Mouse (Mus musculus): ENCODE measurements around the gene Pkig.

Pkig gene

DNA sequence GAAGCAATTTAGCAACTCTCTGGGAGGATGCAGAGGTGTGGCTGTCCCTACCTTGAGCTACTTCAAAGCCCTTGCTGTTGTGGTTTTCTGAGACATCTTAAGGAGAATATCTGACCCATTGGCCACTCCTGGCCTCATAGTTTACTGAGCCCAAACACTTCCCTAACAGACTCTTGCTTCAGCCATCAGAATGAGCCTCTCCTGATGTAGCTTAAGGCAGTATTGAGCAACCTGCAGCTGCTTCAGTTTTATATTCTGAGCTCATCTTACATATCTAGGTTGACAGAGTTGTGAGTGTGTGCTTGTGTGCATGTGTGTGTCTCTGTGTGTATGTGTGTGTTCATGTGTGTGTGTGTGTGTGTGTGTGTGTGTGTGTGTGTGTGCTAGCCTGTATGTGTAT is 108.1 kb downstream of the Pkig start:
- no peak for DNase-seq

DNA sequence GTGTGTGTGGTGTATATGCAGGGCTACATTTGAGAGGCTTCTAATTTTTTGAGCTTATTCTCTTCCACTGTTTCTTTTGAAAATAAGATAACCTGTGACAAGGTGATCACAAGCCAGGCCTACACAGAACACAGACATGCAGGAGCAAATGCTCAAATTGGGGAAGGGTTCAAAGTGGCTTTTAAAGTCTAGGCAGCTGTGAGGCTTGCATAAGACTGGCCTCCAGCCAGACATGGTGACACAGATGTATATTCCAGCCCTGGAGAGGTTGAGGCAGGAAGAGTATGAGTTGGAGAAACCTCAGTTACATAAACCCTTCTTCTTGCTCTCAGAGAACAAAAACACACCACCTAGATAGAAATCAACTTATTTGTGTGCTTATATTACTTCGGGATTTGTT is 108.7 kb downstream of the Pkig start:
- no peak for DNase-seq

- no peak for DNase-seq
Measured at GRCm38 (mm10) chr2:163770731-163771130, 112.5 kb downstream of the Pkig start.
